Mouse (Mus musculus): ENCODE data around the gene Rsrc2.
A peak's percentile ranks its signal among the peaks of the same experiment; 100 is the strongest.

The Rsrc2 gene

GRCm38 (mm10) chr5:123696961-123697360, 52.3 kb downstream of the Rsrc2 start:
- no peak for DNase-seq (ENCODE audit: low spot score in 2 of 2)

GRCm38 (mm10) chr5:123696244-123696643, 53.0 kb downstream of the Rsrc2 start:
- DNase-seq (ENCODE audit: low spot score in 2 of 2), result no peak

- DNase-seq (ENCODE audit: low spot score in 2 of 2), result peak in 1 of 2 experiments; percentile 42
Measured at GRCm38 (mm10) chr5:123694468-123694867, 54.7 kb downstream of the Rsrc2 start.

GRCm38 (mm10) chr5:123684221-123685144, 64.7 kb downstream of the Rsrc2 start, which contains the start of gene Clip1:
Gene Clip1 (minus strand): TSS chr5:123684618.
- peak; percentile 59 to 69 for DNase-seq (ENCODE audit: low spot score in 2 of 2)

GRCm38 (mm10) chr5:123683377-123684220, 65.6 kb downstream of the Rsrc2 start:
- DNase-seq (ENCODE audit: low spot score in 2 of 2), result peak in 1 of 2 experiments; percentile 45

- DNase-seq (ENCODE audit: low spot score in 2 of 2), result no peak
Measured at GRCm38 (mm10) chr5:123683043-123683376, 66.2 kb downstream of the Rsrc2 start.

GRCm38 (mm10) chr5:123682372-123682771, 66.8 kb downstream of the Rsrc2 start:
- DNase-seq (ENCODE audit: low spot score in 2 of 2), result no peak

GRCm38 (mm10) chr5:123679546-123680263, 69.5 kb downstream of the Rsrc2 start:
- no peak for DNase-seq (ENCODE audit: low spot score in 2 of 2)

GRCm38 (mm10) chr5:123679106-123679505, 70.1 kb downstream of the Rsrc2 start:
- no peak for DNase-seq (ENCODE audit: low spot score in 2 of 2)
